Mouse (Mus musculus): ENCODE results near the gene Gga3. TPM values are rescaled to one million over a fixed set of nuclear protein-coding genes. Genes with fewer than 3 reads are reported as not detected.

Gene Gga3
- polyA plus RNA-seq, 1 experiment from 2014 or later = 24.6 TPM

DNA sequence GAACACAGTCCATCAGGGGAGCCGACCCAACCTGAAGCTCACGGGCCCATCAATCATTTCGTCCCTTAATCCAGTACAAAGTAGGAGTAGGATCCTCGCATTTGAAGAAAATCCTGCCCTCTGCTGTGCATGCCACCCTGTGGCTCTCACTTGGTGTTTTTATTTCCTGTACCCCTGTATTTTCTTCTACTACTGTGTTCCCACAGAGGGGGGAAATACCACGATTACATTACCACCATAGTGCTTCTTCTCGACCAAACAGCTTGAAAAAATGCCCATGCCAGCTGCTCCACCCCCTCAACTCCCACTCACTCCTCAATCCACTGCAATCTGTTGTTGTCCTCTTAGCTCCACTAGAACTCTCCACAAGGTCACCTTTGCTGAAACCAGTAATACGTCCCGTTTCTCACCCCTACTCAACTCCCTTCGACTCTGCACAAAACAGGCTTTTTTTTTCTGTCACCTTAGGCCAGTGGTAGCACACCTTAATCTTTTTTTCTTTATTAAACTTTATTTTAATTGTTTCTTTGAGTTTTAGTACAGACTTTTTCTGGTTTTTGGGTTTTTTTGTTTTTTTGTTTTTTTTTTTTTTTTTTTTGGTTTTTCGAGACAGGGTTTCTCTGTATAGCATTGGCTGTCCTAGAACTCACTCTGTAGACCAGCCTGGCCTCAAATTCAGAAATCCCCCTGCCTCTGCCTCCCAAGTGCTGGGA lies 66.8 kb downstream of the Gga3 start:
- WGBS = 86% methylated on average over 10 of the region's 10 CpGs
- H3K27ac ChIP-seq = peak overlapping the region; percentile 100
- H3K36me3 ChIP-seq = peaks cover 23% of the 10 kb centered on the region
- peaks cover 16% of the 10 kb centered on the region for H3K4me1 ChIP-seq
- no peaks in the 10 kb centered on the region for H3K9me3 ChIP-seq
- peak overlapping the region; percentile 95 for H3K4me3 ChIP-seq
- H3K4me2 ChIP-seq = peak overlapping the region; percentile 82
- H3K27me3 ChIP-seq = no peaks in the 10 kb centered on the region
- ATAC-seq (ENCODE audit: insufficient number of reproducible peaks, insufficient read depth, low FRiP score, low TSS enrichment, low read depth) = no peak
- H3K9ac ChIP-seq = no peak overlapping the region; the same call in 1 of the 2 replicates

DNA sequence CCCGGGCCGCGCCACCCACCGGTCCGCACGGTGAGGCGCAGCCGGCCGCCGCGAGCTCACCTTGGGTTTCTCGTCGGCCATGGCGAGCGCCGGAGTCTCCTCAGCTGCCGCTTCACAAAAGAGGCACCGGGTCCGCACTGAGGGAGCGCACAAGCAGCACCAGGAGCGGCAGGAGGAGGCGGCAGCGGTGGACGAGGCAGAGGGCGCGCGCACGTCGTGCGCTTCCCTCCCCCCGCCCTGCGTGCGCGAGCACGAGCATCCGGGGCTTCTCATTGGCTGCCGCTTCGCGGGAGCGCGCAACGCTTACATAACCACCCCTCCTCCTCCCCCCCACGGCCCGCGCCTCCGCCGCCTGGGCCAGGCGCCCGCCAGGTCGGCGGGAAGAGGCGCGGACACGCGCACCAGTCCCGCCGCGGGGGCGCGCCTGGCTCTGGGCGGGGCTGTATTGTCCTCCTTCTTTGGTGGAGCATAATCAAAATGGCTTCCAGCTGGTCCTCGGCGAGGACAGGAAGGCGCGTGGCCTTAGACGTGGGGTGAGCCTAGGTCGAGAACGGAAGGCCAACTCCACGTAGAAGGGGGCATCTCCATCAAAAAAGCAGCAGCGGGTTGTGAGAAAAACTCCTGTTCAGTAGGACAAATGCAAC lies 67.7 kb downstream of the Gga3 start, which contains the start of gene Sumo2:
TSS of gene Sumo2 (minus strand) at position 239 of the 644 bp plus-strand sequence.
- Histone ChIP-seq H3K36me3 (peaks cover 31% of the 10 kb centered on the region), H3K9me3 (no peaks in the 10 kb centered on the region), H3K27me3 (no peaks in the 10 kb centered on the region), H3K9ac (peak within 1 kb of the TSS; percentile 98), H3K4me2 (peak within 1 kb of the TSS; percentile 82), H3K27ac (peak within 1 kb of the TSS; percentile 100), H3K4me1 (peaks cover 16% of the 10 kb centered on the region), H3K4me3 (peak within 1 kb of the TSS; percentile 95)
- under 1% methylated on average over 41 of the region's 70 CpGs for WGBS
- ATAC-seq (ENCODE audit: insufficient number of reproducible peaks, insufficient read depth, low FRiP score, low TSS enrichment, low read depth) = peak; percentile 86

GRCm38 (mm10) chr11:115535401-115536037 lies 68.3 kb downstream of the Gga3 start:
- peak; percentile 48 for ATAC-seq (ENCODE audit: insufficient number of reproducible peaks, insufficient read depth, low FRiP score, low TSS enrichment, low read depth)
- H3K27me3 ChIP-seq = no peaks in the 10 kb centered on the region
- peak overlapping the region; percentile 82 for H3K4me2 ChIP-seq
- H3K9me3 ChIP-seq = no peaks in the 10 kb centered on the region
- under 1% methylated on average over 79 of the region's 84 CpGs for WGBS
- H3K27ac ChIP-seq = peak overlapping the region; percentile 100
- peak overlapping the region; percentile 98 for H3K9ac ChIP-seq
- H3K36me3 ChIP-seq = peaks cover 34% of the 10 kb centered on the region
- peaks cover 16% of the 10 kb centered on the region for H3K4me1 ChIP-seq
- peak overlapping the region; percentile 95 for H3K4me3 ChIP-seq

DNA sequence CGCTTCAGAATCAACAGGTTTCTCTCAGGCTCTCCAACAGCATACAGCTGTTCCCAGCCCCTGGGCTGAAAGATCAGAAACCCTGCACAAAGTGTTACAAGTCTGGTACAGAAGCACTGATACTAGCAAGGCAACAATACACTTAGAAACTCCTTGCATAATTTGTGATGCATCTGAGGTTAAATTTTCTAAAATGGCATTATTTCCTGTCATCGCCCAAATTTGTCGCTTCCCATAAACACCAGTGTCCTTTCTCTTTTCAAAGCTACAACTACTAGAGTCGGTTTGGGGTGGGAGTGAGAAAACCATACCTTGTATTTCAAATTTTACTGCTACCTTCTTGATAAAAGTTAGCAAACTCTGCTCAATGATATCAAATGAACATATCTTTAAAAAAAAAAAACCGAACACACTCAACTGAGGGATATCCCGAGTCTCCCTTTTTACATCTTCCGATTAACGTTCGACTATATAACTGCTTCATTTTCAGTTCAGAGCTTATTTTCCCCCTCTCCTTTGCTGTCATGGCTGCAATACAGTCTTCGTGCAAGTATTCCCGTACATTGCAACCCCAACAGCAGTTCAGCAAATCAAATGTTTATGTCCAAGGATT lies 69.0 kb downstream of the Gga3 start:
- Histone ChIP-seq H3K4me1 (peaks cover 16% of the 10 kb centered on the region), H3K27me3 (no peaks in the 10 kb centered on the region), H3K4me3 (peak overlapping the region; percentile 95), H3K4me2 (peak overlapping the region; percentile 82), H3K27ac (peak overlapping the region; percentile 100), H3K36me3 (peaks cover 40% of the 10 kb centered on the region), H3K9ac (peak overlapping the region; percentile 98), H3K9me3 (no peaks in the 10 kb centered on the region)
- WGBS = 5% methylated on average over 11 of the region's 11 CpGs
- no peak for ATAC-seq (ENCODE audit: insufficient number of reproducible peaks, insufficient read depth, low FRiP score, low TSS enrichment, low read depth)

Other genes starting within 250 kb of the Gga3 start
- 4.0 and 6.2 TPM in 2 replicates for gene Hid1, start 236.3 kb downstream of the Gga3 start, polyA plus RNA-seq (2015; fragmentation: Nextera tagmentation; extraction: Ambion mirVana)
- 12.3 and 14.1 TPM in 2 replicates for gene Cdr2l, start 222.1 kb downstream of the Gga3 start, polyA plus RNA-seq (2015; fragmentation: Nextera tagmentation; extraction: Ambion mirVana)
- 173 and 181 TPM in 2 replicates for gene Mrpl58, start 200.3 kb downstream of the Gga3 start, polyA plus RNA-seq (2015; fragmentation: Nextera tagmentation; extraction: Ambion mirVana)
- 880 and 943 TPM in 2 replicates for gene Atp5h, start 184.1 kb downstream of the Gga3 start, polyA plus RNA-seq (2015; fragmentation: Nextera tagmentation; extraction: Ambion mirVana)
- 9.6 and 17.5 TPM in 2 replicates for gene Kctd2, start 183.9 kb downstream of the Gga3 start, polyA plus RNA-seq (2015; fragmentation: Nextera tagmentation; extraction: Ambion mirVana)
- 0.14 TPM in 1 of 2 replicates, not detected in the other for gene Trim80, start 163.5 kb downstream of the Gga3 start, polyA plus RNA-seq (2015; fragmentation: Nextera tagmentation; extraction: Ambion mirVana)
- 0.17 and 0.44 TPM in 2 replicates for gene Slc16a5, start 141.6 kb downstream of the Gga3 start, polyA plus RNA-seq (2015; fragmentation: Nextera tagmentation; extraction: Ambion mirVana)
- 11.6 and 11.9 TPM in 2 replicates for gene Armc7, start 128.4 kb downstream of the Gga3 start, polyA plus RNA-seq (2015; fragmentation: Nextera tagmentation; extraction: Ambion mirVana)
- gene Nt5c, start 112.2 kb downstream of the Gga3 start, polyA plus RNA-seq (2015; fragmentation: Nextera tagmentation; extraction: Ambion mirVana) = 77.2 and 85.3 TPM in 2 replicates
- gene Jpt1, start 89.7 kb downstream of the Gga3 start, polyA plus RNA-seq (2015; fragmentation: Nextera tagmentation; extraction: Ambion mirVana) = 566 and 584 TPM in 2 replicates
- gene Sumo2, start 67.8 kb downstream of the Gga3 start, polyA plus RNA-seq (2015; fragmentation: Nextera tagmentation; extraction: Ambion mirVana) = 1,193 and 1,231 TPM in 2 replicates
- 180 and 186 TPM in 2 replicates for gene Nup85, start 39.6 kb downstream of the Gga3 start, polyA plus RNA-seq (2015; fragmentation: Nextera tagmentation; extraction: Ambion mirVana)
- 92.8 and 95.6 TPM in 2 replicates for gene Mrps7, start 126 bp downstream of the Gga3 start, polyA plus RNA-seq (2015; fragmentation: Nextera tagmentation; extraction: Ambion mirVana)
- 20.2 and 20.6 TPM in 2 replicates for gene Mif4gd, start 8.9 kb upstream of the Gga3 start, polyA plus RNA-seq (2015; fragmentation: Nextera tagmentation; extraction: Ambion mirVana)
- 25.0 and 28.0 TPM in 2 replicates for gene Slc25a19, start 24.2 kb upstream of the Gga3 start, polyA plus RNA-seq (2015; fragmentation: Nextera tagmentation; extraction: Ambion mirVana)
- 77.7 and 108 TPM in 2 replicates for gene Grb2, start 104.5 kb upstream of the Gga3 start, polyA plus RNA-seq (2015; fragmentation: Nextera tagmentation; extraction: Ambion mirVana)
- gene Tmem94, start 161.4 kb upstream of the Gga3 start, polyA plus RNA-seq (2015; fragmentation: Nextera tagmentation; extraction: Ambion mirVana) = 24.8 and 24.9 TPM in 2 replicates
- gene Caskin2, start 209.6 kb upstream of the Gga3 start, polyA plus RNA-seq (2015; fragmentation: Nextera tagmentation; extraction: Ambion mirVana) = 16.1 and 17.3 TPM in 2 replicates
- gene Tsen54, start 210.7 kb upstream of the Gga3 start, polyA plus RNA-seq (2015; fragmentation: Nextera tagmentation; extraction: Ambion mirVana) = 31.3 and 34.6 TPM in 2 replicates
- gene Llgl2, start 220.0 kb upstream of the Gga3 start, polyA plus RNA-seq (2015; fragmentation: Nextera tagmentation; extraction: Ambion mirVana) = 8.1 and 9.5 TPM in 2 replicates